Mouse (Mus musculus): ENCODE results near the gene Rtn4rl1.

- TF ChIP-seq POLR2A (IDR thresholded peaks at IDR 0.05; ENCODE audit: low read depth, low read length): 0 out of 2 replicates have a peak, but pooled peaks have one; percentile 23
- TF ChIP-seq CTCF (IDR thresholded peaks at IDR 0.05; ENCODE audit: borderline replicate concordance, insufficient read depth, low read length): no peak
Observed at GRCm38 (mm10) chr11:75193256-75194071, at the start of gene Rtn4rl1.
